Mouse (Mus musculus): Measurements from ENCODE around the gene Ykt6.

DNA sequence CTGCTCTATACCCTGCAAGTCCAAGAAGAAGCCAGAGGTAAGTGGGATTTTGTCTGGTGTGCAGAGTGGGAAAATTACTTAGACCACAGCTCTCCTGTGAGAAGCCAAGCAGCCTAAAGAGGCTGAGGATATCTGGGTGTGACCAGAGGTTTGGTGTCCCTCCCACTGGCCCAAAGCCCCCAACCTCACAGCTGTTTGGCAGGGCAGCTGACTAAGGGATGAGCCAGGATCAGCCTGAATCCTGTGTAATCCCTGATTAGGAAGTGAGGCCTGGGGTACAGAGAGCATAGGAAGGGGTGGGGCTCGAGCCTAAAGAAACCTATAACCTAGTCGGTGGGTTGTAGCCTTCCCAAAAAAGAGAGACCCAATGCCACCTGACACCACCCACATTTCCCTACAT lies 19.6 kb downstream of the Ykt6 start:
- TF ChIP-seq POLR2A (IDR thresholded peaks at IDR 0.05; ENCODE audit: insufficient read depth, low read depth, low read length), result no peak
- no peak for TF ChIP-seq CTCF (IDR thresholded peaks at IDR 0.05; ENCODE audit: insufficient read depth, low read depth, low read length)
